Mouse (Mus musculus): ENCODE measurements around the gene 9930021J03Rik.
A peak's percentile ranks its signal among the peaks of the same experiment; 100 is the strongest.

The 9930021J03Rik gene

GRCm38 (mm10) chr19:29683844-29684540 is 121.8 kb downstream of the 9930021J03Rik start:
- DNase-seq: peak; percentile 74

DNA sequence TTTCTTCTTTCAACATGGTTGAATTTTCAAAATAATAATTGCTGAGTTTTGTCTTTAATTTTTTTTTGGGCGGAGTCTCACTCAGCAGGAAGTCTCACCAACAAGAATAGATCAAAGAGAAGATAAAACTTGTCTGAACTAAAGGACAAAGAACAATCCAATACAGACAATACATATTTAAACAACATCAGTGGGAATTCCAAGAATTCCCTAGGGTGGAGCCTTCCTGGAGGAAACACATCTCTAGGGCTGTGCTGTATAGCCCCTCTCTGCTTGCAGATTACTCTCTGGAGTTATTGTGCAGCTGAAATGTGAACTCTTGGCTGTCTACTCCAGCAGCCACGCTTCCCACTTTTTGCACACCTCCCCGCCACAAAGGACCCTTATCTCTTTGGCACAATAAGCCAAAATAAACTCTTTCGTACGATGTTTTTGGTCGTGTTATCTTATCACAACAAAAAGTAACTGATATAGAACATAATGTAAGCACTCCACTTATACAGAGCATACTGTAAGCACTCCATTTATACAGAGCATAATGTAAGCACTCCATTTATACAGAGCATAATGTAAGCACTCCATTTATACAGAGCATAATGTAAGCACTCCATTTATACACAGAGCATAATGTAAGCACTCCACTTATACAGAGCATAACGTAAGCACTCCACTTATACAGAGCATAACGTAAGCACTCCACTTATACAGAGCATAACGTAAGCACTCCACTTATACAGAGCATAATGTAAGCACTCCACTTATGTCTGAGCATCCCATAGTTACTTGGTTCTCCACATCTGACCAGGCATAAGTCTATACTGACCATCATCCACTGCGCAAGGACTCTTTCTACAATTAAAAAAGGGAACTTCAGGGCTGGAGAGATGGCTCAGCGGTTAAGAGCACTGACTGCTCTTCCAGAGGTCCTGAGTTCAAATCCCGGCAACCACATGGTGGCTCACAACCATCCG is 125.3 kb downstream of the 9930021J03Rik start:
- no peak for DNase-seq

DNA sequence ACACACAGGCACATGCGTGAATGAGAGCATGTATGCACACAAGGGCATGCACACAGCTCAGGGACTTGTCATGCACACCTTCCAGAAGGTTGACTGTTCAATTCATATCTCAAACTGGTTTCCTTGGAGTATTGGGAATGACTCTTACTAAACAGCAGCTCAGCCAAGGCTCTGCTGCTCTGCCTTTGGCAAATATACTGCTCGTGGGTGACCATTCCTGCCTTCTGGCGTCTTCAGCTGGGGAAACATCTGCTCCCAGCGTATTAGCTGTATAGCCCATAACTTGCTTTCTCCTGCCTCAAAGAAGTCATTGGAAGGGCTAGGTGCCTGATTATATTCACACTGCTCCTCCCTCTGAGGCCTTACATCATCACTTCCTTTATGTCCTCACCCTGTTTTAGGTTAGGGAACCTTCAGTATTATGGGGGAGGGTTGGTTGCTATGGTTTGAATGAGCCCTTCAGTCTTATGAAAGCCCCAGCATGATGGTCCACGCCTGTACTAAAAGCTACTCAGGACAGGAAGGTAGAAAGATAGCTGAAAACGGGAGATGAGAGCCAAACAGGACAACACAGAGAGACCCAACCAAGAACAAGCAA is 127.5 kb downstream of the 9930021J03Rik start:
- DNase-seq: peak; percentile 52

GRCm38 (mm10) chr19:29676479-29677193 is 129.2 kb downstream of the 9930021J03Rik start:
- DNase-seq: no peak

GRCm38 (mm10) chr19:29675562-29676078 is 130.2 kb downstream of the 9930021J03Rik start:
- no peak for DNase-seq

- no peak for DNase-seq
Observed at GRCm38 (mm10) chr19:29674946-29675345, 130.8 kb downstream of the 9930021J03Rik start.

DNA sequence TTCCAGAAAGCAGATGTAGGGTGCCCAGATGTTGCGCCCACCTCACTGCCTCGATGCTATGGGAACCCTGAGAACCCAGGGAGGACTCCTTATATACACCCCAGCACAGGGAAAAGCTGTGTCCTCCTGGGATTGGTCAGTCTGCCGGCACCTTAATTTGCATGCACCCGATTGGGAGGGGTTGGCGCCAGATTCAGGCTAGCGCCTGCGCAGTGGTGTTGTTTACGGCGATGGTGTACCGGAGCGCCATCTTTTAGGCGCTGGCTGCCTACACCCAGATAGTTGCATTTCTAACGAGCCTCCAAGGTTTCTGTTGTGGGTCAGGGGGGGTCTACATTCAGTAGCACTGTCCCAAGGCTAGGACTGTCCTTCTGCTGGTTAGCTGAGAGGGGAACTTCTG is 133.1 kb downstream of the 9930021J03Rik start:
- DNase-seq: no peak

- DNase-seq: no peak
Observed at GRCm38 (mm10) chr19:29671160-29671559, 134.6 kb downstream of the 9930021J03Rik start.

DNA sequence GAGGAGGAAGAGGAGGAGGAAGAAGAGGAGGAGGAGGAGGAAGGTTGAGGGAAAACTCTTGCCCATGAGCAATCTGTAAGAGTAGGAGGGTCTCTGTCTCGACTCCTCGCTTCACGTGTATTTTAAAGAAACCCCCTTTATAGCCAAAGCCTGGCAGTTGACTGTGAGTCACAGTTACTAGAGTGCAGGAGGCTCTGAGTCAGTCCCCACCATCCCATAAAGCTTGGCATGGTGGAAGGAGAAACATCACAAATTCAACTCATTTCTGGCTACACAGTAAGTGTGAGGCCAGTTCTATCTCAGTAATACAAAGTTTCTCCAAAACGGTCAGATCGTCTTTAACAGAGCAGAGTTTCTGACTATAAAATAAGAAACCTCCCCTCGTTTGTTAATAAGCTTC is 135.5 kb downstream of the 9930021J03Rik start:
- DNase-seq: no peak

DNA sequence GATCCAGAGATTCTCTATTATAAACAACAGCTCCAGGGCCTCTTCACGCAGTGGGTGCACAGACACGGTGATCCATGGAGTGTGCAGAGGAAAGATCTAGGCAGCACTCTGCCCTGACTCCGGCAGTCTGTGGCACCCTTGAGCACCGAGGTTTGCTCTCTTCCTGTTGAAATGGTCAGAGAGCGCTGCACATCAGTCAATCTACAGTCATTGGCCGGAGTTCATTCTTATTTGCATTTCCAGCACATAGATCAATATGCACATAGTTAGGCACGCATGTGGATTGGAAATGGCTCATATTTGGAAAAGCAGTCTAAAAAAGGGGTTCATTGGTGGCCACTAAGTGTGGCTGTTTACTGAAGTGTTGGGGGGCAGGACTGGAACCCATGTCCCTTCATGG is 137.7 kb downstream of the 9930021J03Rik start:
- DNase-seq: no peak

- no peak for DNase-seq
Observed at GRCm38 (mm10) chr19:29666965-29667594, 138.7 kb downstream of the 9930021J03Rik start.

GRCm38 (mm10) chr19:29666164-29666563 is 139.6 kb downstream of the 9930021J03Rik start:
- DNase-seq: no peak

GRCm38 (mm10) chr19:29664934-29665333 is 140.9 kb downstream of the 9930021J03Rik start:
- DNase-seq: no peak
